Mouse (Mus musculus) stomach, postnatal 0 days (tissue): Measurements from ENCODE around the gene P2rx7.

Experiments used
- CTCF ChIP-seq: IDR thresholded peaks from 2 replicates; pipeline ENCODE4 v1.5.1; 2016; ENCODE audit warnings: antibody characterized with exemption, low read depth, mild to moderate bottlenecking, moderate library complexity
- EP300 ChIP-seq: optimal IDR thresholded peaks from 2 replicates; pipeline ENCODE3; 2016; ENCODE audit warnings: antibody characterized with exemption

DNA sequence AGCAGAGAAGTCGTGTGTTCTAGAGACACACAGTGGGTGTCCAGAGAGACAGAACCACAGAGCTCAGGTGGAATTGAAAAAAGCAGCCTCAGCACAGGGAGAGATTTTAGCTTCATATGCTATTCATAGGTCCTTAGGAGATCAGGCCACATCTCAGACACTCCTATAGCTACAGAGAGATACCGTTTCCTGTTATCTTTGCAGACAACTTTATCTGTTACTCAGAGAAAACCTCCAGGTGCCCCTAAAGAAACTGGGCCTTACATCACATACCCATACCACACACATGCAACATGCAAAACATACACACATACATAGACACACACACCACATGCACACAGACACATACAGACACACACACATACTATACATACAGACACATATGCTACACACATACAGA is 5.4 kb upstream of the P2rx7 start:
- TF ChIP-seq CTCF, result no peak
- TF ChIP-seq EP300, result no peak
